Mouse (Mus musculus) left cerebral cortex, adult 9 months (tissue): ENCODE data around the gene Creb3l4.
A peak's percentile ranks its signal among the peaks of the same experiment; 100 is the strongest.
"Not testable (repeated sequence)": the region's sequence is repeated elsewhere in the genome, so short reads cannot be mapped to it uniquely, and the experiment has no call there.

ENCODE experiments used
- DNase-seq, 2 experiments: peaks; one replicate each; pipeline ENCODE4 v3.0.0; 2022; ENCODE audit warnings: low spot score in 2 of 2

The Creb3l4 gene

DNA sequence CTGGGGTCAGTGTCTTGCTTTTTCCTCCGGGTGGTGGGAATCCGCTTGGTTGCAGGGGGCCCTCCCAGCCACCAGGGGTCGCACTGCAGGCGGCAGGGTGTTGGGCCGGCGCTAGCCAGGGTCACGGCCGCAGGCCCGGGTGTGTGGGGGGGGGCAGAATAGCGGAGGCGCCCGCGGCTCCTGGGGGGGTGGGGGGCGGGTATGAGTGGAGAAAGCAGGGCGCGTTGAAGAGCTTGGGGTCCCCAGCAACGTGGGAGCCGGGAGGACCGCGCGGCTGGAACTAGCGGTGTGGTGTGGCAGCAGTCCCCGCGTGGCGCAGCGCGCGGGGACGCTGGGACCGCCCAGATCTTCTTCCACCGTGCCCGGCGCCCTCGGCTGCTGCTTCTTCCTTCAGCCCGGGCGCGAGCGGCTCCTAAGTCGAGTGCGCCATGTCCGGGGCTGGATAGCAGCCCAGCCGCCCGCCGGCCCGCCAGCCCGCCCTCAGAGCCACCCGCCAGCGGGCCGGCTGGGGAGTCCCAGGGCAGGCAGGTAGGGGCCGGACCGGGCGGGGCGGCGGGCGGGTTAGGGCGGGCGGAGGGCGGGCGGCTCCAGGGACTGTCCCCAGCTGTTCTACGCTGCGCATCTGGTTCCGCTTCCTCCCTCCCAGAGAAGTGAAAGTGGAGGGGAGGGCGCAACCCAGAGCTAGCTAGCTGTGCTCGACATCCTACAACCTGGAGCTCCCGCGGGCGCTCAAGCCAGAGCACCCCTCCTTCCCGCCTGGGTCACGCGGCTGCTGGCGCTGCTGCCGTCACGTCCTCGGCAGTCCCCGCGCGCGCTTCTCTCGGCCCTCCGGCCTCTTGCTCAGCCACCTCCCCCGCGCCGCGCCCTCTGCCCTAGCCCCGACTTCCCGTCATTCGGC, 22.0 kb upstream of the Creb3l4 start, which contains the start of gene Dennd4b:
Dennd4b (plus strand) TSS at position 152 of the 898 bp plus-strand sequence.
- peak; percentile 72 to 88 for DNase-seq

DNA sequence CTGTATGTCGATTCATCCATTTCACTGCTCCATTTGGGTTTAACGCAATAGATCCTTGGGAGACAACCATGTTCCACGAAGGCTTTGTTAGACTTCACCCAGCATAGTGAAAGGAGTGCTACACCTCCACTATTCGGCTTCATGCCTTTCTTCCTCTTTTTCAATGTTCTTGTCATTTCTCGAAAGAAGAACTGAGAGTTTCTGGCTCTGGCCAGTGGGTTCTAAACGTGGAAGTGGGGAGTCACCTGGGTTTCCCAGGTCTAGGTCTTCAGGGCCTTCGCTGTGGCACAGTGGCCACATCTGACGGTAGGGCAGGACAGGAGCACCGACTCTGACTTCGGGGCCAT, 21.3 kb upstream of the Creb3l4 start:
- DNase-seq = no peak

DNA sequence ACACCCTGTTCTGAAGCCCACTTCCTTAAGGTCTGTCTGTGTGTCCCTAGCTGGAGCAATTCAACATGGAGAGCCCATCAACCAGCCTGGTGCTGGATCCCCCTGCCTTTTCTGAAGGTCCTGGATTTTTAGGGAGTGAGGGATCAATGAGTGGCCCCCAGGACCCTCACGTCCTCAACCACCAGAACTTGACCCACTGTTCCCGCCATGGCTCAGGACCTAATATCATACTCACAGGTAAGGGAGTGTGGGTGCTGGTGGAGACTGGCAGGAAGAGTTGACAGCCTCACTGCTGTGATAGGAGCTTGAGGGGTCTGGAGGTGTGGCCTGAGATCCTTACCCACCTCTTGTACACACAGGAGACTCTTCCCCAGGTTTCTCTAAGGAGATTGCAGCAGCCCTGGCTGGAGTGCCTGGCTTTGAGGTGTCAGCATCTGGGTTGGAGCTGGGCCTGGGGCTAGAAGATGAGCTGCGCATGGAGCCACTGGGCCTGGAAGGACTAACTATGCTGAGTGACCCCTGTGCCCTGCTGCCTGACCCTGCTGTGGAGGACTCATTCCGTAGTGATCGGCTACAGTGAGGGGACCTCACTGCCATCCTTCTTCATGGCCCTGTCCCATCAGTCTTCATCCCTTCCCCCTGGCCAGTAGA, 19.9 kb upstream of the Creb3l4 start:
- DNase-seq = no peak

- no peak for DNase-seq
Observed at GRCm38 (mm10) chr3:90258521-90258920, 15.2 kb upstream of the Creb3l4 start.

- no peak for DNase-seq
Observed at GRCm38 (mm10) chr3:90256731-90257530, 13.6 kb upstream of the Creb3l4 start.

DNA sequence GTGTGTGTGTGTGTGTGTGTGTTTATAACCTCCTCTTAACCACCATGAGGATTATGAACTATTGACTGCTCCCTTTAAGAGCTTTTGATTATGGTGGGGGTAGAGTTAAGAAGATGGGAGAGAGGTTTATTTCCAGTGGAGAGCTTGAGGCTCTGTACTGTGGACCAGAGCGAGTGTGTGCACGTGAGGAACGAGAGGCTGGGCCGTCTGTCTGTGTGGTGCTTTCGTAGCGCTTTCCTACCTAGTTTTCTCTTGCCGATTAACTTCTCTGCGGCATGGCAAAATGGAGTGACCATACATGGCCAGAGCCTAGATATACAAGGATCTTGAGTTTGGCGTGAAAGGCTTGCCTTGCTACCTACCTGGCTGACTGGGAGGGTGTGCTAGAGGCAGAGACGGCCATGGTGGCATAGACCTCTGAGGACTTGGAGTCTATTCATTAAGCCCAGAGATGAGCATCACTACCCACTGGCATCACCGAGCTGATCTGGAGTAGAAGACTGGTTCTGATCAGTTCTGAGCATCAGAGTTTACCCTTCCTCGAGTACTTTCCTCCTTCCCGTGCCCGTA, 12.6 kb upstream of the Creb3l4 start:
- no peak for DNase-seq

- no peak for DNase-seq
Observed at GRCm38 (mm10) chr3:90255194-90255565, 11.9 kb upstream of the Creb3l4 start.

DNA sequence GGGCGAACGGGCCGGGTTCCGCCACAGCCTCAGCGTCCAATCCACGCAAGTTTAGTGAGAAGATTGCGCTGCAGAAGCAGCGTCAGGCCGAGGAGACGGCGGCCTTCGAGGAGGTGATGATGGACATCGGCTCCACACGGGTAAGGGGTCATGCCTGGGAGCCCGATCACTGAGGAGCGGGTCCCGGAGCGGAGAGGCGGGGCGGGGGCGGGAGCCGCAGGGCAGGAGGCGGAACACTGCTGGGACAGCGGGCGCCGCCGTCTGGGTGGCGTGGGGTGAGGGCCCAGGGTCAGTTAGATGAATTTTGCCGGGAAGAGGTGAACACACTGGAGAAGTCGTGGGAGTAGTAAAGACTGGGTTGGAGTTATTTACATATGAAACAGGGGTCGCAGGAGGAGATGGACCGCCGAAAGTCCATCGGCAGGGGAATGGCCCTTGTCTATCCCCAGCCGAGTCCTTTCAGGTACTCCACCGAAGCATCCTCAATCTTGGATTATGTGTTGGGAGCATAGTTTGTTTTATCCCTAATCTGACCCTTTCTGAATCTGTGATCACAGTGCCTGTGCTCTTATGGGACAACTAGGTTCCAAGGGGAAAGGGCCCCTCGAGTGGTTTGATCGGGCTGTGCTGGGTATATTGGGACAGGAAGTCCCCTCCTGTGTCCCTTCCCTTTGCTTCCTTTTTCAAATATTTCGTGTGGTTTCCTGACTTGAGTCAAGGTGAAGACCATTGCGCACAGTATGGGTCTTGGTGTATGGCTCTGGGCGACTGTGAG, 11.3 kb upstream of the Creb3l4 start:
- no peak for DNase-seq

DNA sequence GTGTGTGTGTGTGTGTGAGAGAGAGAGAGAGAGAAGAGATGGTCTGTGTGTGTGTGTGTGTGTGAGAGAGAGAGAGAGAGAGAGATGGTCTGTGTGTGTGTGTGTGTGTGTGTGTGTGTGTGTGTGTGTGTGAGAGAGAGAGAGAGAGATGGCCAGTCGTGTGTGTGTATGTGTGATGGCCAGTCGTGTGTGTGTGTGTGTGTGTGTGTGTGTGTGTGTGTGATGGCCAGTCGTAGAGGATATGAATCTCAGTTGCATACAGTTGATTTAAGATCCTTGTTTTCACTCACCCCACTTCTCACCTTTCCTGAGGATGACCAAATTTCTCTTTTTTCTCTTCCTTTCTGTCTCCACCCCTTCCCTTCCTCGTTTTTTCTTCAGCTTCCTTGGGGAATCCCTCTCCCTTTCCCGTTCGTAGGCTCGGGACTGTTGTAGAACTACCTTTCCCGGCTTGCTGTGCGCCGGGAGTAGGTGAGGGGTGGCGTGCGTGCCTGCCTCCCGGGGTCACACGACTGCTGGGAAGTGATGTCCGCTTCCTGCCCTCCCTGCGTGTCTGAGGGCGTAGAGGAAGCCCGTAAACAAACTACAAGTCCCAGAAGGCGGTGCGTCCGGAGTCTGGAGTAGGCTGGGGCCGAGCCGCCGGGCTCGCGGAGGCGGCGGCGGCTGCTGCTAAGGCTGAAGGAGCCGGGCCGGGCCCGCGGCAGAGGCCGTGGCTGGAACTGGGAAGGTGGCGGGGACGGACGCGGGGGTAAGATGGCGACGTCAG, 10.5 kb upstream of the Creb3l4 start, which contains the start of gene Crtc2:
Crtc2 (plus strand) TSS at position 511 of the 766 bp plus-strand sequence.
- DNase-seq = peak; percentile 96 to 98

DNA sequence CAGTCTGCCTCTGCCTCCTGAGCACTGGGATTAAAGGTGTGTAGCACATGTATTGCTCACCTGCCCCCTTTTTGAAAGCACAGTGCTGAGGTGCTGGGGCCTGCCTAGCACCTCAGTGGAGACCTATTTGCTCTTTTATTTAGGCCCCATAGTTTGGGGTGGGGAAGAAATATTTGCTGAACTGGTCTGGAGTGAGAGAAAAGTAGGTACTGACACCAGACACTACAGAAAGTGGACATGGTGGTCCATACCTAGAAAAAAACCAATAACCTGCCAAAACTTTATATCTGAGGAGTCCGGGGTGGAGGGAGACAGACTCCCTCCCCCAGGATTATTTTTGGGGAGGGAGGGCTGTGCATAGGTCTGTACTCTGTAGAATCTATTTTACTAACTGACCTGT, 9.9 kb upstream of the Creb3l4 start:
- not testable (repeated sequence) for DNase-seq

- not testable (repeated sequence) for DNase-seq
Observed at GRCm38 (mm10) chr3:90252659-90253058, 9.3 kb upstream of the Creb3l4 start.

DNA sequence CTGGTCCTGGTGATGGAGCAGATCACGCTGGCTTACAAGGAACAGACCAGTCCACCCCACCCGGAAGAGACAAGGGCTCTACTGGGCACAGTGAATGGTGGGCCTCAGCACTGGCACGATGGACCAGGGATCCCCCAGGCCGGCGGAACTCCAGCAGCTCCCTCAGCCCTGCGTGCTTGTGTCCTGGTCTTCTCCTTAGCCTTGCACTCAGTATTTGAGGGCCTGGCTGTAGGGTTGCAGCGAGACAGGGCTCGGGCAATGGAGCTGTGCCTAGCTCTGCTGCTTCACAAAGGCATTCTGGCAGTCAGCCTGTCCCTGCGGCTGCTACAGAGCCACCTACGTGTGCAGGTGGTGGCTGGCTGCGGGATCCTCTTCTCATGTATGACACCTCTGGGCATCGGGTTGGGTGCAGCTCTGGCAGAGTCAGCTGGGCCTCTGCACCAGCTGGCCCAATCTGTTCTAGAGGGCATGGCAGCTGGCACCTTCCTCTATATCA, 8.5 kb upstream of the Creb3l4 start:
- DNase-seq = not testable (repeated sequence)

DNA sequence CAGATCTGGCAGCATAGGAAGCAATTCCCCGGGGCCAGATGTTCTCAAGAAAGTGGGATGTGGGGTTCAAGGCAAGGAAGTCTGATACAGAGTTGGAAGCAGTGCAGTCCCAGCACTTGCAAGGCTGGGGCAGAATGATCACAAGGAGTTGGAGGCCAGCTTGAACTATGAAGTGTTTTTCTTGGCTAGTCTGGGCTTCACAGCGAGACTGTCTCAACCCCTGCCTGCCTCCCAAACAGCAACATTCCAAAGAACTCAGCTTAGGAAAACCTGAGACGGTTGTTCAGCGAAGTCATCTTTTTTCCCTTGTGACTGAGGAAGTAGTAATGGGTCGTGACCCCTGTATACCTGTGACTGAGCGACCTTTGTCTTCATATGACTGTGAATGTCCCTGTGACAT, 7.5 kb upstream of the Creb3l4 start:
- no peak for DNase-seq

- DNase-seq = no peak
Observed at GRCm38 (mm10) chr3:90248746-90249100, 5.4 kb upstream of the Creb3l4 start.

DNA sequence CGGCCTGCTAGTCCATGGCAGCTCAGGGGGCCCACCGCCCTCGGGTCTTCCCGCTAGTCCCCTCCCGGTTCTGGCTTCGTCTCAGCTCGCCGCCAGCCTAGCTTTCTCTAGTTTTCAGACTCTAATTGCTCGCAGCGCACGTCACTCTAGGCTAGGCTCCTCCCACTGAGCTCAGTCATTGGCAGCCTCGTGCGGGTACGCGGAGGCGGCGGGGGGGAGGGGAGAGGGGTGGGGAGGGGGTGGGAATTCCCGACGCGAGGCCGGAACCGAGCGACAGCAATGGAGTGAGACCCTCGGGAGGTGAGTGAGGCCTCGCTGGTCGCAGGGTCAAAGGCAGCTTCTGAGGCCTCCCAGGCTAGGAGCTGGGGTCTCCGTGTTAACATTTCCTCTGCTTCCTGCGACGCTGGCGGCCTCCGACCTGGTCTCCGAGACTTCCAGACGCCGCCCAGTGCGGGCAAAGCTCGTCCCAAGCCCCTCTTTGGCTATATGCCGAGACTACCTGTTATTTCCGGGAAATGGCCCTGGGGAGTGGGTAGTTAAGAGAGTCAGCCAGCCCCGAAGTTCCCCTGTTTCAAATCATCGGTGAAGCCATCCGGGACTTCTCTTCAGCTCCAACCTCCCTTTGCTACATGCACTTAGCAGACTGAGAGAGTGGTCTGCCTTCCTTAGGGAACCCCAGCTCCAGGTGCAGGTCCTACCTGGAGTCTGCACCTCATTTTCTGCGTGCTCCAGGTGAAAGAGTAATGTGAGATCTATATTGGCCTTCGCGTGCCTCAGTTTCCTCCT, 4.8 kb upstream of the Creb3l4 start, which contains the start of gene Slc39a1:
Slc39a1 (plus strand) TSS at position 213 of the 786 bp plus-strand sequence.
- DNase-seq = peak; percentile 85 to 94

GRCm38 (mm10) chr3:90247630-90247959, 4.3 kb upstream of the Creb3l4 start:
- DNase-seq = peak in 1 of 2 experiments; percentile 33

DNA sequence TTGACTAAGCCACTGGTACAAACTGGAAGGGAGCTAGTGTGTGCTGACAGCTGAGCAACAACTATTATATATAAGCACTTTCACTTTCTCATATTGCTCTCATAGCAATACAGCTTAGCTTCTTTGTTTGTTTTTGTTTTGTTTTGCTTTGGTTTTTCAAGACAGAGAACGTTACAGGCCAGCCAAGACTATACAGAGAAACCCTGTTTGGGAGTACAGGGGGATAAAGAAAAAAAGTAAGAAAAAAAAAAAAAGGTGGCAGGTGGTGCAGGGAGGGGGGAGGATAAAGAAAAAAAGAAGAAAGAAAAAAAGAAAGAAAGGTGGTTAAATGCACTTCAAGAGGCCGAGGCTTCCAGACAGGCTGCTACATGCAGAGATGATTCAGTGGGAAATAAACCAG, 2.1 kb upstream of the Creb3l4 start:
- no peak for DNase-seq

DNA sequence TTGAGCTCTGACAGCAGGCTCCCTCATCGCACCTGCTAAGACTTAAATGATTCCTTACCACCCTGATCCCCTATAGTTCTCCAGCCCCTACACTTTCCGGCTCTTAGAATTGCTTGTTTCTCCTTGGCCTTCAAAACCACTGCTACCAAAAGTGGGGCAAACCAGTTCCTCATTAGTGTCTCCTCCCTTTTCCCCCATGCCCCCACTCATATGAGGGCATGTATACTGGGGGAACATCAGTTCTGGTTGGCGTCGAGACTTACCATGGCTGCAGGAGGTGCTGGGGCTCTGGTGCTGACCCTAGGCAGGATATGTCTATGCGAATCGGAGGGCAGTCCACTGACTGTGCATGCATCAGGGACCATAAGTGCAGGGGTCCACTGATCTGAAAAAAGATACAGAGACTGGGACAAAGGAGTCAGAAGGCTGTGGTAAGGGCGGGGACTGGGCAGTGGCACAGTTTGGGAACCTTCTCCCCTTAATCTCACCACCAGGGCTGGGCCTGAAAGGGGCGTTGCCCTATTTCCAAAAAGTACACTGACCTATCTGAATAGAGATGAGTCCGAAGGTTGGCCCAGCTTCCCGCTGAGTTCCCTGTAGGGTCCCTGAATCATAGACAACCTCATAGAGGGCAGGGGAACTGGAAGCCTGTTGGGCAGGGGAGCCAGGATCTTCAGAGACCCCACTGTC, 1.5 kb downstream of the Creb3l4 start:
- DNase-seq = no peak

- DNase-seq = no peak
Observed at GRCm38 (mm10) chr3:90241251-90241650, 2.1 kb downstream of the Creb3l4 start.
